Mouse (Mus musculus) kidney, postnatal 0 days (tissue): ENCODE measurements at regions not wholly inside any gene's neighbourhood (a gene's known extent, or its start where the extent isn't known, plus 50 kb on each side); places are given as distances from the start of the nearest gene placed in this dataset.

Experiments used
- ATAC-seq: fragments of 200-750 bp; cut with Nextera tagmentation; replicated peaks from 2 replicates; pipeline ENCODE4 v1.8.0; 2017; ENCODE audit warnings: low read depth, moderate number of reproducible peaks, moderate TSS enrichment, moderate library complexity; ENCODE audit not compliant: low FRiP score
- DNase-seq: peaks from one replicate; pipeline ENCODE4 v3.0.0-alpha.2; 2016; ENCODE audit warnings: low spot score
- H3K27ac ChIP-seq: fragments of 300-500 bp; sonication (generic); 2 replicates; pipeline ENCODE4 v1.5.1; 2014; ENCODE audit warnings: mild to moderate bottlenecking
- H3K27me3 ChIP-seq: fragments of 300-500 bp; sonication (generic); 2 replicates; pipeline ENCODE4 v1.6.1; 2014; ENCODE audit warnings: low read length, mixed read lengths; ENCODE audit not compliant: insufficient read depth
- H3K36me3 ChIP-seq: fragments of 300-500 bp; sonication (generic); 2 replicates; pipeline ENCODE4 v1.6.1; 2014; ENCODE audit warnings: low read length, mixed read lengths; ENCODE audit not compliant: insufficient read depth
- H3K4me1 ChIP-seq: fragments of 300-500 bp; sonication (generic); replicated peaks from 2 replicates; pipeline ENCODE4 v1.6.1; 2014; ENCODE audit warnings: antibody characterized with exemption, low read length, mixed read lengths; ENCODE audit not compliant: insufficient read depth
- H3K4me2 ChIP-seq: fragments of 300-500 bp; sonication (generic); 2 replicates; pipeline ENCODE4 v1.6.1; 2014; ENCODE audit warnings: mild to moderate bottlenecking, low read length, moderate library complexity, mixed read lengths
- H3K4me3 ChIP-seq: fragments of 300-500 bp; sonication (generic); replicated peaks from 2 replicates; pipeline ENCODE4 v1.5.1; 2014; ENCODE audit warnings: low read depth, low read length
- H3K9ac ChIP-seq: fragments of 300-500 bp; sonication (generic); 2 replicates; pipeline ENCODE4 v1.6.1; 2014; ENCODE audit warnings: low read depth, low read length
- H3K9me3 ChIP-seq: fragments of 300-500 bp; sonication (generic); replicated peaks from 2 replicates; pipeline ENCODE4 v1.6.1; 2016; ENCODE audit warnings: low read length, inconsistent platforms, mixed read lengths
- CTCF ChIP-seq: IDR thresholded peaks from 2 replicates; pipeline ENCODE4 v1.5.1; 2016; ENCODE audit warnings: antibody characterized with exemption, low read depth, mild to moderate bottlenecking, moderate library complexity
- WGBS: fragments of 180-500 bp; shearing (Covaris S2); extraction: QIAGEN DNeasy Blood & Tissue Kit; methylation state at CpG from one replicate; pipeline ENCODE4 v1.1.7; 2014; 5-methylcytosine and 5-hydroxymethylcytosine counted together

DNA sequence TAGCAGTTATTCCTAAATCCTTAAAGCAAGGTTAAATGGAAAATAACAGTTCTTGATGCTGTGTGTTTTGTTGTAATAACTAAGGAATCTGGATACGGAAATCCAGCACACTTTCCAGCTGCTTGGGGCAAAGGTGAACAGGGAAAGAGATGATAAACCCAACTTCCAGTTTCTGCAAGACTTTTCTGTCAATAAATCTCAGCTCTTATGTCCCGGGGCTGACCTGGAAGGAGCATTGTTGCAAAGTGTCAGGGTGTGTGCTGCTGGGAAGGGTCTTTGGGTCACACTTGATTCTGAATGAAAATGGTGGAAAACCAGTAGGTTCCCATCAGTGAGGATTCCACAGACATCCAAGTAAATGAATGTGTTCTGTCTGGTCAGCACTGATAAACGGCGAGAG, 81.2 kb upstream of the Marcks start:
- Histone ChIP-seq H3K36me3 (no peaks in the 10 kb centered on the region), H3K4me3 (no peak overlapping the region), H3K4me1 (no peaks in the 10 kb centered on the region), H3K9ac (no peak overlapping the region), H3K4me2 (no peak overlapping the region), H3K9me3 (no peaks in the 10 kb centered on the region), H3K27me3 (no peaks in the 10 kb centered on the region), H3K27ac (0 out of 2 replicates have a peak overlapping the region, but pooled peaks have one; percentile 36)
- DNase-seq, result peak; percentile 64
- TF ChIP-seq CTCF, result no peak
- ATAC-seq, result no peak
- 55% methylated on average over 4 of the region's 4 CpGs for WGBS

DNA sequence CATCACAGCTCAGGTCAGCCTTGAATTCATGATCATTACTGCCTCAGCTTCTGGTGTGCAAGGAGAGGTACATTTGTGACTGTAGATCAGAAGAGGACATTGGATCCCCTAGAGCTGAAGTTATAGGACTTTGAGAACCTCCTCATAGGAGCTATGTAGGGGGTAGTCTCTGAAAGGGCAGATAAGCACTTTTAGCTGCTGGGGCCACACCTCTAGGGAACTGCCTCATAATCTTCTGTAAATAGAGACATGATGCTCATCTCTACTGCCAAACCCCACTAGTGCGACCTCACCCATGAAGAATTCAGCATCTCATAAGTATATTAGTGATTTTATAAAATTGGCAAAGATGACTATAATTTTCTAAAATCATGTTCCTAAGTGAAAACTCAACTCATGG, 80.7 kb upstream of the Marcks start:
- Histone ChIP-seq H3K9me3 (no peaks in the 10 kb centered on the region), H3K4me2 (no peak overlapping the region), H3K36me3 (no peaks in the 10 kb centered on the region), H3K4me1 (no peaks in the 10 kb centered on the region), H3K27me3 (no peaks in the 10 kb centered on the region), H3K27ac (no peak overlapping the region), H3K4me3 (no peak overlapping the region), H3K9ac (no peak overlapping the region)
- no peak for TF ChIP-seq CTCF
- DNase-seq (no peak), ATAC-seq (no peak)
- 100% methylated on average over 1 of the region's 1 CpGs for WGBS

DNA sequence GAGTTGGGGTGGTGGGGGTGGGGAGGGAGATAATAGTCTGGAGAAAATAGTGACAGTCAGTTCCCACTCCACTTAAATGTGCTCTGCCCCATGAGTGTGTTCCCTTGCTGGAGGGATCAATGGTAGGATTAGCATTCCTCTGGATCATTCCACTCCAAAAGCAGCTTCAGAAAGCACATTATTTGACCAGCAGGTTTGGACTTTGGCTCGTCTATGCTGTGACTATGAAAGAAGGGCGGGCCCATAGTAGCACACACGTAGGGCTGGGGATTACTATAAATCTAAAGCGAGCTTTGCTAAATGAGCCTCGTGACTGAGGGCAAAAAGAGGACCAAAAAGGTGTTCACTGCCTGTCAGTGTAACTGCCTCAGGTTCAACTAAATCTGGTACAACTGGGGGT, 75.9 kb upstream of the Marcks start:
- Histone ChIP-seq H3K4me3 (no peak overlapping the region), H3K27me3 (no peaks in the 10 kb centered on the region), H3K9me3 (no peaks in the 10 kb centered on the region), H3K27ac (no peak overlapping the region), H3K4me1 (no peaks in the 10 kb centered on the region), H3K4me2 (no peak overlapping the region), H3K9ac (no peak overlapping the region), H3K36me3 (no peaks in the 10 kb centered on the region)
- WGBS, result 53% methylated on average over 5 of the region's 5 CpGs
- no peak for TF ChIP-seq CTCF
- no peak for DNase-seq
- no peak for ATAC-seq

DNA sequence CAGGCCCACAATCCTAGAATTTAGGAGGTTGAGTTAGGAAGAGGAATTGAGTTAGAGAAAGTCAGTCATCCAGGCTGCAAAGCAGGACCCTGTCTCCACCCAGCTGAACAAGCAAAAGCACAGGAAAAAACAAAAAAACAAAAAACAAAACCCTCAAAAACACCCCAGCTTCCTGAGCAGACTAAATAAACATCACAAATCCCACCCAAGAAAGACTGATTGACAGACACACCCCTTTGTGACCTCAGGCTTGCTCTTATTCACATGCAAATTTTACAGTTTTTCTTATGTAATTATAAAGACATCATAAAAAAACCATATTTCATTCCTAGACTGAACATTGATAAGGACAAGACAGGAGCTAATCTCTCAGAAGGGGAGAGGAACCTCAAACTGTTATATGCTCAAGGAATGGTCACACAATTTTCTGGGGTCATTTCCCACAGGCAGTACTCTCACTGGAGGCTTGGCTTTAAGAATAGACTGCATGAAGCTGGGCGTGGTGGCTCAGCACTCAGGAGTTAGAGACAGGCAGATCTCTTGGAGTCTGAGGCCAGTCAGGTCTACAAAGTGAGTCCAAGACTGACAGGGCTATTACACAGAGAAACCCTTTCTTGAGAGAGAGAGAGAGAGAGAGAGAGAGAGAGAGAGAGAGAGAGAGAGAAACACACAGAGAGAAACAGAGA, 73.8 kb upstream of the Marcks start:
- ATAC-seq, result no peak
- H3K4me1 ChIP-seq, result no peaks in the 10 kb centered on the region
- no peaks in the 10 kb centered on the region for H3K27me3 ChIP-seq
- H3K36me3 ChIP-seq, result no peaks in the 10 kb centered on the region
- H3K4me2 ChIP-seq, result no peak overlapping the region
- TF ChIP-seq CTCF, result no peak
- H3K4me3 ChIP-seq, result no peak overlapping the region
- no peak overlapping the region for H3K9ac ChIP-seq
- DNase-seq, result no peak
- WGBS, result 50% methylated on average over 1 of the region's 1 CpGs
- H3K9me3 ChIP-seq, result no peaks in the 10 kb centered on the region
- H3K27ac ChIP-seq, result no peak overlapping the region

DNA sequence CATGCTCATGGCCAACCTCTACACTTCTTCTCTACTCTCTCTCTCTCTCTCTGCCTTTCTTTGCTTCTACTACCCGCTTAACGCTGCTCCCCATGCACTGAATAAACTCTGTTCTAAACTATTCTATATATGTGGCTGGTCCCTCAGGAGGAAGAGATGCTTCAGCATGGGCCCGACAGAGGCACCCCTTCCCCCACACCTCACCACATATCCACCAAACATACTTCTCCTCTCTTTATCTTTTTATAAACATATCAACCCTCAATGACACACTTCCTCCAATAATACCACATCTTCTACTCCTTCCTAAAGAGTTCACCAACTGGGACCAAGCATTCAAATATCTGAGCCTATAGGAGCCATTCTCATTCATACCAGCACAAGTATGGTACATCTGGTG, 72.6 kb upstream of the Marcks start:
- Histone ChIP-seq H3K36me3 (no peaks in the 10 kb centered on the region), H3K9ac (no peak overlapping the region), H3K4me1 (no peaks in the 10 kb centered on the region), H3K27me3 (no peaks in the 10 kb centered on the region), H3K27ac (no peak overlapping the region), H3K4me2 (no peak overlapping the region), H3K4me3 (no peak overlapping the region), H3K9me3 (no peaks in the 10 kb centered on the region)
- no peak for DNase-seq
- 91% methylated on average over 3 of the region's 3 CpGs for WGBS
- TF ChIP-seq CTCF, result no peak
- ATAC-seq, result no peak

DNA sequence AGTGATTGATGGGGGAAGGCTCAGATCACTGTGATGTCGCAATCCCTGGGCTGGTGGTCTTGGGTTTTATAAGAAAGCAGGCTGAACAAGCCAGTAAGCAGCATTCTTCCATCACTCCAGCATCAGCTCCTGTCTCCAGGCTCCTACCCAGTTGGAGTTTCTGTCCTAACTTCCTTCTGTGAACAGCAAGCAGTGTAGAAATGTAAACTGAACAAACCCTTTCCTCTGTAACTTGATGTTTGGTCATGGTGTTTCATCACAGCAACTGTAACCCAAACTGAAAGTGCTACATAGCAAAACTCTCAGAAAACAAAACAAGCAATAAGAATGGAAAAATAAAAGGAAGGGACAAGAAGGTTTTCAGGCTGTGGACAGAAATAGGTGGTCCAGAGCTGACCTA, 71.5 kb upstream of the Marcks start:
- Histone ChIP-seq H3K9me3 (no peaks in the 10 kb centered on the region), H3K9ac (no peak overlapping the region), H3K27ac (no peak overlapping the region), H3K4me3 (no peak overlapping the region), H3K27me3 (no peaks in the 10 kb centered on the region), H3K36me3 (no peaks in the 10 kb centered on the region), H3K4me1 (no peaks in the 10 kb centered on the region), H3K4me2 (no peak overlapping the region)
- no peak for ATAC-seq
- TF ChIP-seq CTCF, result no peak
- no peak for DNase-seq
- 88% methylated on average over 1 of the region's 1 CpGs for WGBS

DNA sequence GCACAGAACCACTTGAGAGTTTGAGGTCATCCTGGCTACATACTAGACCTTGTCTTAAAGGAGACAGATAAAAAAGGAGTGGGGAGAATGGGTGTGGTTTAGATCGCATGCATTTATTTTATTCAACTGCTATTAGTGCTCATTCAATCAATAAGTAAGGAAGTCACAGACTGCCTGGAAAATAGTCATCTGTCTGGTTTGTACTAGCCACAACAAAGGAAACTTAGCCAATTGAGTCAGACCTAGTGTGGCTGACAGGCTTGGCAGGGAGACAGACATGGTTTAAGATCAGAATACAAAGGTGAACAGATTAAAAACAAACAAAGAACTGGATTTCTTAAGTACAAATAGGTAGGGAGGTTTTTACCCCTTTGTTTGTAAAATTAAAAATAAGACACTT, 68.3 kb upstream of the Marcks start:
- H3K27me3 ChIP-seq, result no peaks in the 10 kb centered on the region
- 84% methylated on average over 1 of the region's 1 CpGs for WGBS

More for the DNA sequence above, 68.3 kb upstream of the Marcks start:
- H3K4me2 ChIP-seq, result no peak overlapping the region
- H3K27ac ChIP-seq, result no peak overlapping the region
- no peak overlapping the region for H3K4me3 ChIP-seq
- no peaks in the 10 kb centered on the region for H3K9me3 ChIP-seq
- ATAC-seq (no peak), DNase-seq (no peak)
- H3K9ac ChIP-seq, result no peak overlapping the region
- no peaks in the 10 kb centered on the region for H3K36me3 ChIP-seq
- TF ChIP-seq CTCF, result no peak
- no peaks in the 10 kb centered on the region for H3K4me1 ChIP-seq
